Mouse (Mus musculus): ENCODE data around the gene Vasn. TPM values are rescaled to one million over a fixed set of nuclear protein-coding genes. Genes with fewer than 3 reads are reported as not detected.
A peak's percentile ranks its signal among the peaks of the same experiment; 100 is the strongest.
"Not testable (repeated sequence)": the region's sequence is repeated elsewhere in the genome, so short reads cannot be mapped to it uniquely, and the experiment has no call there.

Vasn gene
- polyA plus RNA-seq, 1 experiment: 1.8 TPM

DNA sequence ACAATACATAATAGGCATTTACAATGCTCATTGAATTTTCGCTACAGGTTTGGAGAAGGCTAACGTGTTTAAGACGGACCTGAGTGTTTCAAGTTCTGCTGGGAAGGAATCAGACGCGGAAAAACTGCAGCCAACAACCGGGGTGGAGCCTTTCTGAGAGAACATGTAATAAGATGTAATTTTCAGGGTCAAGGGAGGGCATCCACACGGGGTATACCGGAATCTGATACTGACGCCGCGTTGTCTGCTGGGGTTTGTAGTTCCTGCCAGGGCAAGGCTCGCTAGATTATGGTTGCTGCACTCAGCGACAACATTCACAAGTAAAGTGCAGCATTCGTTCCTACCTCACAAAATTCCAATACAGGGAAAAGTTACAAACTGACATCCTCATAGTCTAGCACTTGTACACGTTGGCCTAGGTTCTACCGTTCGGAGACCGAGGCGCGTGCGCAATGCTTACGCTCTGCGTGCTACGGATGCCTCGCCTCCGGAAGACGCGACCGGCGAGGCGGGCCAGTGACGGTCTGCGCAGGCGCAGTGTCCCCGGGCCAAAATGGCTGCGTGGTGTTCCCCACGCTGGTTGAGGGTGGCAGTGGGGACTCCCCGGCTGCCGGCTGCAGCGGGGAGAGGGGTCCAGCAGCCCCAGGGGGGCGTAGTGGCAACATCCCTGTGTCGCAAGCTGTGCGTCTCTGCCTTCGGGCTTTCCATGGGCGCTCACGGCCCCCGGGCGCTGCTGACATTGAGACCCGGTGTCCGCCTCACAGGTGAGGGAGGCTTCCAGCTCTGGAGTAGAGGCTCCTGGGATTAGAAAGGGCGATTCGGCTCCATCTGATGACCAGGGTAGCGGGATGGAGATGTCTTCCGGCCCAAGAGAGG is 44.1 kb downstream of the Vasn start:
- peak overlapping the region; percentile 38 for H3K27ac ChIP-seq (ENCODE audit: control insufficient read depth, insufficient read depth, low read depth, low read length, poor library complexity)
- peak overlapping the region; percentile 69 for H3K4me3 ChIP-seq (replicated peaks; ENCODE audit: control insufficient read depth, low read depth, low read length)
- peak; percentile 92; the same call in 1 of the 2 replicates for TF ChIP-seq POLR2A (IDR thresholded peaks at IDR 0.05; ENCODE audit: borderline replicate concordance, control insufficient read depth, low read depth, low read length)
- TF ChIP-seq CTCF (IDR thresholded peaks at IDR 0.05; ENCODE audit: control insufficient read depth, insufficient read depth, low read length): no peak
- WGBS: under 1% methylated on average over 54 of the region's 54 CpGs
- H3K4me1 ChIP-seq (ENCODE audit: control insufficient read depth, insufficient read depth, low read length): no peaks in the 10 kb centered on the region; the same call in 1 of the 2 replicates

DNA sequence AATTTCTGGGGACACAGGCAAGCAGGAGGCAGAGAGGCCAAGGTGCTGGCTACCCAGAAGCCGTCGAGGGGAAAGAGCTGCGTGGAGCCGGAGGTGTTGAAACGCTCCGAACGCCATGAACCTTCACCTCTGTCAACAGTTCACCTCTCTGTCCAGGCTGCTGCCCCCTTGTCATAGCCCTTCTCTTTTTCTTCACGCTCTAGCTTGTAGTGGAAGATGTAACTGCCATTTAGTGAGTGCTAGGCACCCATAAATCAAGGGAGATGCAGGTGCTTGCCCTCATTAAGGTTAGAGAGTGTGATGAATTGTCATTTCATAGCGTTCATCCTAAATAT is 44.7 kb downstream of the Vasn start:
- WGBS: 0% methylated on average over 9 of the region's 9 CpGs
- H3K27ac ChIP-seq (ENCODE audit: control insufficient read depth, insufficient read depth, low read depth, low read length, poor library complexity): peak overlapping the region; percentile 38

GRCm38 (mm10) chr16:4689371-4689770 is 49.6 kb downstream of the Vasn start:
- not testable (repeated sequence) for H3K27ac ChIP-seq (ENCODE audit: control insufficient read depth, insufficient read depth, low read depth, low read length, poor library complexity); H3K4me1 ChIP-seq (ENCODE audit: control insufficient read depth, insufficient read depth, low read length); H3K4me3 ChIP-seq (replicated peaks; ENCODE audit: control insufficient read depth, low read depth, low read length)
- whole genome bisulfite sequencing: 98% methylated on average over 4 of the region's 4 CpGs

More for the DNA sequence above, 44.7 kb downstream of the Vasn start:
- TF ChIP-seq CTCF (IDR thresholded peaks at IDR 0.05; ENCODE audit: control insufficient read depth, insufficient read depth, low read length) (no peak), POLR2A (IDR thresholded peaks at IDR 0.05; ENCODE audit: borderline replicate concordance, control insufficient read depth, low read depth, low read length) (no peak)
- Histone ChIP-seq H3K4me3 (replicated peaks; ENCODE audit: control insufficient read depth, low read depth, low read length) (peak overlapping the region; percentile 69), H3K4me1 (ENCODE audit: control insufficient read depth, insufficient read depth, low read length) (no peaks in the 10 kb centered on the region; the same call in 1 of the 2 replicates)

Other genes with a start within 250 kb of the Vasn start
- gene Adcy9, start 219.4 kb upstream of the Vasn start, polyA plus RNA-seq (2011; ENCODE audit: insufficient read depth, insufficient read length, low replicate concordance, missing spikeins): 3.7 and 5.2 TPM in 2 replicates
- gene Srl, start 98.1 kb upstream of the Vasn start, polyA plus RNA-seq (2011; ENCODE audit: insufficient read depth, insufficient read length, low replicate concordance, missing spikeins): 1.2 and 3.0 TPM in 2 replicates
- 5.5 and 10.2 TPM in 2 replicates for gene Tfap4, start 80.1 kb upstream of the Vasn start, polyA plus RNA-seq (2011; ENCODE audit: insufficient read depth, insufficient read length, low replicate concordance, missing spikeins)
- gene Glis2, start 45.2 kb upstream of the Vasn start, polyA plus RNA-seq (2011; ENCODE audit: insufficient read depth, insufficient read length, low replicate concordance, missing spikeins): 1.2 and 4.9 TPM in 2 replicates
- 19.7 and 52.5 TPM in 2 replicates for gene Pam16, start 15.0 kb upstream of the Vasn start, polyA plus RNA-seq (2011; ENCODE audit: insufficient read depth, insufficient read length, low replicate concordance, missing spikeins)
- gene Dnaja3, start within 50 bp of the Vasn start, polyA plus RNA-seq (2011; ENCODE audit: insufficient read depth, insufficient read length, low replicate concordance, missing spikeins): 10.6 and 11.7 TPM in 2 replicates
- gene Coro7, start 39.8 kb downstream of the Vasn start, polyA plus RNA-seq (2011; ENCODE audit: insufficient read depth, insufficient read length, low replicate concordance, missing spikeins): 48.7 and 102 TPM in 2 replicates
- gene Nmral1, start 79.4 kb downstream of the Vasn start, polyA plus RNA-seq (2011; ENCODE audit: insufficient read depth, insufficient read length, low replicate concordance, missing spikeins): 27.3 and 32.5 TPM in 2 replicates
- 11.3 and 31.1 TPM in 2 replicates for gene Hmox2, start 86.4 kb downstream of the Vasn start, polyA plus RNA-seq (2011; ENCODE audit: insufficient read depth, insufficient read length, low replicate concordance, missing spikeins)
- 10.6 and 17.2 TPM in 2 replicates for gene Cdip1, start 150.4 kb downstream of the Vasn start, polyA plus RNA-seq (2011; ENCODE audit: insufficient read depth, insufficient read length, low replicate concordance, missing spikeins)
- gene 4930562C15Rik, start 195.5 kb downstream of the Vasn start, polyA plus RNA-seq (2011; ENCODE audit: insufficient read depth, insufficient read length, low replicate concordance, missing spikeins): 1.7 TPM in 1 of 2 replicates, not detected in the other
- 19.4 and 38.1 TPM in 2 replicates for gene Ubald1, start 240.4 kb downstream of the Vasn start, polyA plus RNA-seq (2011; ENCODE audit: insufficient read depth, insufficient read length, low replicate concordance, missing spikeins)
- 12.9 and 22.1 TPM in 2 replicates for gene Mgrn1, start 246.3 kb downstream of the Vasn start, polyA plus RNA-seq (2011; ENCODE audit: insufficient read depth, insufficient read length, low replicate concordance, missing spikeins)

Measured in bone marrow, adult 2 months (tissue).